Mouse (Mus musculus): ENCODE measurements at regions not wholly inside any gene's neighbourhood (a gene's known extent, or its start where the extent isn't known, plus 50 kb on each side); places are given as distances from the start of the nearest gene placed in this dataset.

DNA sequence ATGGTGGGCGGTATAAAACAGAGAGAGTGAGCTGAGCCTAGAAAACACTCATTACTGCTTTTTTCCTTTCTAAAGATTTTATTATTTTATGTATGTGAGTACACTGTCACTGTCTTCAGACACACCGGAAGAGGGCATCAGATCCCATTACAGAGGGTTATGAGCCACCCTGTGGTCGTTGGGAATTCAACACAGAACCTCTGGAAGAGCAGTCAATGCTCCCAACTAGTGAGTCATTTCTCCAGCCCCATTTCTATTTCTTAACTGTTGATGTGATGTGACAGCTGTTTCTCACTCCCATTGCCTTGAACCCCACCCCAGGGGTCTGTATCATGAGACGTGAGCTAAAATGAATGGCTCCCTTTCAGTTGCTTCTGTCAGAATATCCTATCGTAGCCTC lies 82.6 kb upstream of the Haao start:
- no peak for DNase-seq (ENCODE audit: inconsistent ontology term)

DNA sequence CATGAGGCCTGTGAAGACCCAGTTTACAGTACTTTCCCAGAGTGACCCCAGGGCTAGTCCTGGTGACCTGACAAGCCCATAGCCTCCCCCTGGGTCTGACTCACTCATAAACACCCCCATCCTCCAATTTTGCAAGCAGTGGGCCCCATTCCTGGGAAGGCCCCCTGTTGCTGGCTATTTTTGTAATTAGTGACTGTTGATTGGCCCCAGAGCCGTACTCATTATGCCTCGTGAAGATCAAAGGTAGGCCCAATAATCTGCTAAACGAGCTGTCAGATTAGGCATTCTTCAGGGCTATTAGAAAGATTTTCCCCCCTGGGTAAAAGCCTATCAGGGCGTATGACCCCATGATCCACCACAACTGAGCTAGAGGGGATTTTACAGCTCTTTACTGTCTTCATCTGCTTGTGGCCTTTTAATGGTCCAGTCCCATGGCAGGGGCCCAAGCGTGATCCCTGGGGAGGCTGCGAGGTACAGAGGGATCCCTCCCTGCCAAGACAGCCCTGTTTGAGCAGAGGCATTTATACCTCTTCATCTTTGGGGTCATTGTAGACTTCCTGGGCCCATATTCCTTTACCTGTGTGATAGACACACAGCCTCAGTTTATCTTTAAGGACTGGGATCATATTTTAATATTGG lies 80.1 kb upstream of the Haao start:
- DNase-seq (ENCODE audit: inconsistent ontology term): peak; percentile 92

GRCm38 (mm10) chr17:83924259-83924922 lies 76.6 kb upstream of the Haao start:
- DNase-seq (ENCODE audit: inconsistent ontology term): no peak

GRCm38 (mm10) chr17:83920894-83921293 lies 73.1 kb upstream of the Haao start:
- no peak for DNase-seq (ENCODE audit: inconsistent ontology term)

GRCm38 (mm10) chr17:83920225-83920624 lies 72.5 kb upstream of the Haao start:
- DNase-seq (ENCODE audit: inconsistent ontology term): no peak

- no peak for DNase-seq (ENCODE audit: inconsistent ontology term)
These were observed 70.8 kb upstream of the Haao start for GRCm38 (mm10) chr17:83918413-83919139.

DNA sequence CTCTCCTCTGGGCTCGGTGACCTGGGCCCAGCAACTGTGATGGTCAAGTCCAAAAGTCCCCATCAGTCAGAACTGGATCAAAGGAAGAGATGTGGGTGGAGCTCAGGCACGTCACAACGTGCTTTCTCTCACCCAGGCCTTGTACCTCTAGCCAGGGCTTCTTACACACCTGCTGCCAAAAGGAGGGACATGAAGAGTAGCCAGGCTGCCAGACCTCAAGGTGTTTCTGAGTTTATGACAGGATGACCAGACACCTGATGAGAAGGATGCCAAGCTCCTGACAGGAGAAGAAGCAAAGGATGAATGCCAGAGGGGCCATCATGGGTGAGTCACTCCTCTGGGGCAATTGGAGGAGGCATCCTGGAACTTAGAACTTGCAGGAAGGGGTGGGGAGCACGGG lies 70.0 kb upstream of the Haao start:
- DNase-seq (ENCODE audit: inconsistent ontology term): no peak

GRCm38 (mm10) chr17:83916684-83917166 lies 69.0 kb upstream of the Haao start:
- peak; percentile 87 for DNase-seq (ENCODE audit: inconsistent ontology term)

DNA sequence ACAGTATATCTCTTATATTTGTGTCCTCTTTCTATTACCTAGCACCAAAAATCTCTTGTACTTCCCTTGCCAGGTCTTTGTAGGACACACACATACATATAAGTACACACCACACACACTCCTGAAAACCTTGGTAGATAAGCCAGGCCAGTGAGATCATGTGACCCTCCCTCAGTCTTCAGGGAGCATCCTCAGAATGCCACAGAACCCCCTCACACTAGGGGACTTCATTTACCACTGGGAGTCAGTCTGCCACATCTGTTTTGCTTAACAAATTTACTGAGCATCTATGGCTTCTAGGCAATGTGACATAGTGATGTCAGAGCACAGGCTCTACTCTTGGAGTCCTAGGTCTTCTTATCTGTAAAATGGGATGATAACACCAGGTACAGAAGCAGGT lies 67.3 kb upstream of the Haao start:
- DNase-seq (ENCODE audit: inconsistent ontology term): no peak

DNA sequence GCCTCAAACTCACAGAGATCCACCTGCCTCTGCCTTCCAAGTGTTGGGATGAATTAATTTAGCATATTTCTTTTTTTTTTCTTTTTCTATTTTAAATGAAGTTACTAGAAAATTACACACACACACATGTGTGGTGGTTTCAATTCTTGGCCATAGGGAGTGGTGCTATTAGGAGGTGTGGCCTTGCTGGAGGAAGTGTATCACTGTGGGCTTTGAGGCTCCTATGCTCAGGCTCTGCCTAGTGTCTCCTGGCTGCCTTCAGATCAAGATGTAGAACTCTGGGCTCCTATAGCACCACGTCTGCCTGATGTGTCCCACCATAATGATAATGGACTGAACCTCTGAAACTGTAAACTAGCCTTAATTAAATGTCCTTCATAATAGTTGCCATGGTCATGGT lies 66.8 kb upstream of the Haao start:
- no peak for DNase-seq (ENCODE audit: inconsistent ontology term)

- no peak for DNase-seq (ENCODE audit: inconsistent ontology term)
These were observed 66.1 kb upstream of the Haao start for GRCm38 (mm10) chr17:83913711-83914415.

GRCm38 (mm10) chr17:83912421-83912820 lies 64.7 kb upstream of the Haao start:
- DNase-seq (ENCODE audit: inconsistent ontology term): no peak

- DNase-seq (ENCODE audit: inconsistent ontology term): no peak
These were observed 61.0 kb upstream of the Haao start for GRCm38 (mm10) chr17:83908811-83909210.

- no peak for DNase-seq (ENCODE audit: inconsistent ontology term)
These were observed 59.8 kb upstream of the Haao start for GRCm38 (mm10) chr17:83907538-83907937.

DNA sequence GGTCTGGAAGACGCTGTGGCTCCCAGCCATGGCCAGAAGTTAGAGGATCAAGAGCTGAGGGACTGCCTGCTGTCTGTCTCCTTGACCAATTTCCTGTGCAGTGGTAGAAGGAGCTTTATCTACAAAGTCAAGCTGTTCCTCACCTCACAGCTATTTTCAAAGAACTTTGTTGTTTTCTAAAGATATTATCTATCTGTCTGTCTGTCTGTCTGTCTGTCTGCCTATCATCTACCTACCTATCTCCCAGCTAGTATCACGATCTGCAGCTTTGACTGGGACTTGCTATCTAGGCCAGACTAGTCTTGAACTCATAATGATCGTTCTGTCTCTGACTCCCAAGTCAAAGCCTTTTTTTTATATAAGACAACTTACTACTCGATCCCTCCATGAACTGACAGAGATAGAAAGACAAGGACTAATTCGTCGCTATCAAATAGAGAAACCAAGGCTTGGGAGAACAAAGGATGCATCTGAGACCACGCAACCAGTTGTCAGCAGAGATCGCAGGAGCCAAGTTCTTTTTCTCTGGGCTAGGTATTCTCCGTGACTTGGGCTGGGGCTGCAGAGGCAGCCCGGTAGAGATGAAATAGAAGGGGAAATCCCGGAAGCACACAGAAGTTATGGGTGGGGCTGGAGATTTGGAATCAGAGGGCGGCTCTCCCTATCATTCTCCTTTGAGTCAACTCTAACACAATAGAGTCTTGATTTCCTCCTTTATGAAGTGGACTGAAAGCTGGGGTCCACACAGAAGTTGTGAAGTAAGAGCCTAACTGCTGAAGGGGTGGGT lies 59.2 kb upstream of the Haao start:
- DNase-seq (ENCODE audit: inconsistent ontology term): no peak

DNA sequence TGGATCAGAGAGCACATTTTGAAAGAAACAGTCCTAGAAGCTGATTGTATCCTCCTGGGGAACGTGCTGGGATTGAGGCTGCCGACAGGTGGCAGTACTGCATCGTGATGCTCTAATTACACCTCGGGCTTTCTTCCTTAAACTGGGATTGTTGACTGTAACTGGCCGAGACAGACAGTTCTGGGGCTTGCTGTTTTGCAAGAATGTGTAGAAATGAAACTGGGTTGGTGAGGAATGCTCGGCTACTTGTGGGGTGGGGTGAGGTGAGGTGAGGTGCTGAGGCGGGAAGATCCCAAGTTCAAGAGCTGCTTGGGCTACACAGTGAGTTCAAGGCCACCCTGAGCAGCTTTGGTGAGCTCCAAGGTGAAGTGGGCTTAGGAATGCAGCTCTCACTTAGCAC lies 55.7 kb upstream of the Haao start:
- peak; percentile 84 for DNase-seq (ENCODE audit: inconsistent ontology term)

GRCm38 (mm10) chr17:83902523-83902922 lies 54.8 kb upstream of the Haao start:
- DNase-seq (ENCODE audit: inconsistent ontology term): no peak

- DNase-seq (ENCODE audit: inconsistent ontology term): no peak
These were observed 54.3 kb upstream of the Haao start for GRCm38 (mm10) chr17:83902091-83902490.

- DNase-seq (ENCODE audit: inconsistent ontology term): no peak
These were observed 51.9 kb upstream of the Haao start for GRCm38 (mm10) chr17:83899588-83900152.

DNA sequence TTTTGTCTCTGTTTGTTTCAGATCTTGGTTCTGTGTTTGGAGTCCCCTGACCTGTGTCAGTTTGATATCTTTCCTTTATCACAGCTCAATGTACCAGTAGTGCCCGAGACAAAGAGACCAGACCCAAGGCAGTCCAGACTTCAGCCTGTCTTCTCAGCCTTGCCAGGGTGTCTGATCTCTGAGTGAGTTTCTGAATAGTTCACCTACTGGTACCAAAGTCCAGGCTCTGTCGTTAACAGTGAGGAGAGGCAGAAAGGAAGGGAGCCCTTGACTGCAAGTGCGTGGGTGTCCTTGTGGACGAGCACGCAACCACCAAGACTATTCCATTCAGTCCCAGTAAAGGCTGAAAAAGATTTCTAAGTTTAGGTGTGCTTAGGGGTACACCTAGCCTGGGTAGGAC lies 50.8 kb upstream of the Haao start:
- no peak for DNase-seq (ENCODE audit: inconsistent ontology term)

Data from Muller cell, postnatal 12 days (primary cell).